ENCODE assay signal across 9 mouse cellular contexts in genomic region chr6:89584634-89585409, GRCm38 (mm10). TPM values are rescaled to one million over a fixed set of nuclear protein-coding genes. Genes with fewer than 3 reads are reported as not detected.
DNase-seq lines count a peak whose midpoint lies in the region; ATAC-seq and TF ChIP-seq lines count a peak whose summit lies in the region.
"Had no signal": no experiment of that assay in that cellular context is flagged by ENCODE, and none has a peak within 500 bp of the region (broad histone marks: within the 10 kb centered on the region; RNA-seq: fewer than 3 reads in every experiment).

No protein-coding gene starts in this region.

- WGBS in embryonic facial prominence, embryonic 12.5 days = 17% methylated on average over 5 of the region's 5 CpGs
- 16% methylated on average over 5 of the region's 5 CpGs for WGBS in midbrain, embryonic 15.5 days
- WGBS in intestine, postnatal 0 days = 50% methylated on average over 5 of the region's 5 CpGs

- H3K4me3 ChIP-seq in gastrocnemius, adult 2 months = no peak overlapping the region
- no peak overlapping the region for H3K4me3 ChIP-seq in embryonic facial prominence, embryonic 12.5 days
- no peak overlapping the region for H3K4me3 ChIP-seq in midbrain, embryonic 15.5 days
- no peak overlapping the region for H3K4me3 ChIP-seq in intestine, postnatal 0 days (ENCODE audit: low read depth, low read length)
- H3K4me3 ChIP-seq: lung, embryonic 15.5 days had no signal

- H3K4me1 ChIP-seq in embryonic facial prominence, embryonic 12.5 days = peaks cover 12% of the 10 kb centered on the region
- peaks cover 20% of the 10 kb centered on the region for H3K4me1 ChIP-seq in midbrain, embryonic 15.5 days
- no peaks in the 10 kb centered on the region for H3K4me1 ChIP-seq in intestine, postnatal 0 days (replicated peaks; ENCODE audit: control insufficient read depth, insufficient read depth, low read length)
- H3K4me1 ChIP-seq: lung, embryonic 15.5 days had no signal

- TF ChIP-seq CTCF in gastrocnemius, adult 2 months (IDR thresholded peaks at IDR 0.05) = no peak
- TF ChIP-seq CTCF in intestine, postnatal 0 days (IDR thresholded peaks at IDR 0.05; ENCODE audit: low read depth) = no peak

- intact Hi-C loops in gastrocnemius, adult 2 months (cut with DNase I) = no loop called here

- H3K27ac ChIP-seq in gastrocnemius, adult 2 months = peak overlapping the region; percentile 56; the same call in 1 of the 2 replicates
- H3K27ac ChIP-seq in embryonic facial prominence, embryonic 12.5 days = no peak overlapping the region
- H3K27ac ChIP-seq in midbrain, embryonic 15.5 days = 0 out of 2 replicates have a peak overlapping the region, but pooled peaks have one; percentile 13
- H3K27ac ChIP-seq in intestine, postnatal 0 days (ENCODE audit: low read depth, low read length) = no peak overlapping the region
- H3K27ac ChIP-seq: lung, embryonic 15.5 days had no signal

- H3K4me2 ChIP-seq in embryonic facial prominence, embryonic 12.5 days (replicated peaks) = no peak overlapping the region
- no peak overlapping the region for H3K4me2 ChIP-seq in midbrain, embryonic 15.5 days
- no peak overlapping the region for H3K4me2 ChIP-seq in intestine, postnatal 0 days (replicated peaks; ENCODE audit: low read depth)
- H3K4me2 ChIP-seq: lung, embryonic 15.5 days had no signal

- H3K9me3 ChIP-seq in embryonic facial prominence, embryonic 12.5 days = no peaks in the 10 kb centered on the region
- no peaks in the 10 kb centered on the region for H3K9me3 ChIP-seq in midbrain, embryonic 15.5 days
- H3K9me3 ChIP-seq in intestine, postnatal 0 days (ENCODE audit: control insufficient read depth) = no peaks in the 10 kb centered on the region
- H3K9me3 ChIP-seq: lung, embryonic 15.5 days had no signal

- H3K9ac ChIP-seq in embryonic facial prominence, embryonic 12.5 days = no peak overlapping the region
- H3K9ac ChIP-seq in midbrain, embryonic 15.5 days = no peak overlapping the region
- no peak overlapping the region for H3K9ac ChIP-seq in intestine, postnatal 0 days (ENCODE audit: low read depth, low read length)
- H3K9ac ChIP-seq: lung, embryonic 15.5 days had no signal

- peak; percentile 32 for DNase-seq in gastrocnemius, adult 2 months
- DNase-seq in gastrocnemius, postnatal 4 days (ENCODE audit: low spot score in 2 of 2) = no peak
- DNase-seq in layer of hippocampus, adult 11-12 months (ENCODE audit: low spot score) = peak; percentile 34
- no peak for DNase-seq in T-cell, adult 2 months (ENCODE audit: low spot score)
- no peak for DNase-seq in cerebellum, adult 11-12 months

- H3K36me3 ChIP-seq in embryonic facial prominence, embryonic 12.5 days = no peaks in the 10 kb centered on the region
- H3K36me3 ChIP-seq in midbrain, embryonic 15.5 days (replicated peaks) = no peaks in the 10 kb centered on the region
- no peaks in the 10 kb centered on the region for H3K36me3 ChIP-seq in intestine, postnatal 0 days (ENCODE audit: control insufficient read depth, insufficient read depth)
- H3K36me3 ChIP-seq: lung, embryonic 15.5 days had no signal

- peak; percentile 69 for ATAC-seq in embryonic facial prominence, embryonic 12.5 days (ENCODE audit: insufficient number of reproducible peaks, insufficient read depth, low FRiP score, low TSS enrichment)
- peak; percentile 77 for ATAC-seq in midbrain, embryonic 15.5 days (replicated peaks)
- ATAC-seq in intestine, postnatal 0 days = no peak

- no peaks in the 10 kb centered on the region for H3K27me3 ChIP-seq in embryonic facial prominence, embryonic 12.5 days
- no peaks in the 10 kb centered on the region for H3K27me3 ChIP-seq in midbrain, embryonic 15.5 days (replicated peaks)
- H3K27me3 ChIP-seq in intestine, postnatal 0 days (replicated peaks; ENCODE audit: control insufficient read depth, insufficient read depth, low read length) = no peaks in the 10 kb centered on the region
- H3K27me3 ChIP-seq: lung, embryonic 15.5 days had no signal

RNA-seq across cellular contexts. Expression of gene Chchd6, which starts 10.6 kb away (rescaled TPM):
- 1 to 10 TPM; 2.5 TPM for total RNA-seq in gastrocnemius, adult 2 months (2021)
- 10 to 100 TPM in 1 of 2 experiments, 1 to 10 TPM in 1; 9.1 to 11.4 TPM for total RNA-seq in gastrocnemius, postnatal 4 days (2021)
- 55.9 and 65.9 TPM in 2 replicates for polyA plus RNA-seq in embryonic facial prominence, embryonic 12.5 days (2016; fragmentation: Nextera tagmentation; extraction: Ambion mirVana)
- polyA plus RNA-seq in midbrain, embryonic 15.5 days (2015; fragmentation: Nextera tagmentation; extraction: Ambion mirVana) = 173 and 185 TPM in 2 replicates
- 14.8 and 15.5 TPM in 2 replicates for polyA plus RNA-seq in intestine, postnatal 0 days (2015; fragmentation: Nextera tagmentation; extraction: Ambion mirVana)

RNA-seq across cellular contexts. Expression of gene Txnrd3, which starts 59.0 kb away (rescaled TPM):
- 1 to 10 TPM; 3.4 to 4.4 TPM for total RNA-seq in gastrocnemius, adult 2 months (2021)
- 1 to 10 TPM; 8.3 to 9.6 TPM for total RNA-seq in gastrocnemius, postnatal 4 days (2021)
- 11.5 and 12.5 TPM in 2 replicates for polyA plus RNA-seq in embryonic facial prominence, embryonic 12.5 days (2016; fragmentation: Nextera tagmentation; extraction: Ambion mirVana)
- polyA plus RNA-seq in midbrain, embryonic 15.5 days (2015; fragmentation: Nextera tagmentation; extraction: Ambion mirVana) = 16.7 and 16.8 TPM in 2 replicates
- polyA plus RNA-seq in intestine, postnatal 0 days (2015; fragmentation: Nextera tagmentation; extraction: Ambion mirVana) = 6.6 and 7.3 TPM in 2 replicates

Comparison
In these comparisons a context has a peak if more than half of its experiments do, and no peak if none do; other contexts are left out.
1. DNase-seq: peak in gastrocnemius, adult 2 months (single experiment) and layer of hippocampus, adult 11-12 months (single experiment); none in gastrocnemius, postnatal 4 days (0 of 2), T-cell, adult 2 months (single experiment) and cerebellum, adult 11-12 months (single experiment).
2. H3K27ac ChIP-seq: peak in gastrocnemius, adult 2 months (single experiment) and midbrain, embryonic 15.5 days (single experiment); none in embryonic facial prominence, embryonic 12.5 days (single experiment) and intestine, postnatal 0 days (single experiment).